Mouse (Mus musculus) thymus, postnatal 10 days (tissue): ENCODE results near the gene Copz2.
"Not testable (repeated sequence)": the region's sequence is repeated elsewhere in the genome, so short reads cannot be mapped to it uniquely, and the experiment has no call there.

ENCODE experiments used
- DNase-seq, 2 experiments: peaks; one replicate each; pipeline ENCODE4 v3.0.0; 2021; ENCODE audit warnings: low spot score in 2 of 2

The Copz2 gene

DNA sequence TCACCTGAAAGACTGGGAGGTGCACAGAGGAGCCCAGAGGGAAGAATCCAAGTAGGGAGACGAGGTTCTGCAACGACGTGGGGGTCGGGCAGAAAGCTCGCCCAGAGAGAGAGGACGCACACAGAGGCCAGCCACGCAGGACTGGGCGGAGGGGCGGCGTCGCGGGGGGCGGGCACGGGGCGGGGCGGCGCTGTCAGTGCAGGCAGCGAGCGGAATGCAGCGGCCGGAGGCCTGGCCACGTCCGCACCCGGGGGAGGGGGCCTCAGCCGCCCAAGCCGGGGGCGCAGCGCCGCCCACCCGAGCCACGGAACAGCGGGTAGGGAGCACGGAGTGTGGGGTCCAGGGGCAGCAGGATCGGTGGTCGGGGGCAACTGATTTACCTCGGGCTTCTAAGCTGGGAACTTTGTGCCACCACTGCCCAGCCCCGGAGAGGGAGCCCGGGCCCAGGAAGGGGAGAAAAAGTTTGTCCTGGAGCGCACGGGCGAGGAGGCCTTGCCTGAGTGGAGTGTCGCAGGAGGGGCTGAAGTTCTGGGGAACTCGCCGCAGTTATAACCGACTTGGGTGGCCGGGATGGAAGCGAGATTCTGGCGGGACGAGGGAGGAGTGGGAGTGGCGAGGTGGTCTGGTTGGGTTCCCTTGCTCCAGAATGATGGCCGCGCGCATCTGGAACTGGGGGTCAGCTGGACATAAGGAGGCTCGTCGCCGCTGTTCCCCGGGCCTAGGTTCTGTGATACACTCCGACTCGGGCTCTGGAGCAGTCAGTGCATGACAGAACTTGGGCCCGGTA lies at the start of gene Copz2:
Gene Copz2 (plus strand): TSS at position 190 of the 787 bp plus-strand sequence.
- no peak for DNase-seq

- DNase-seq: no peak
These were observed 44.1 kb upstream of the Copz2 start for GRCm38 (mm10) chr11:96805606-96806005.

- DNase-seq: no peak
These were observed 41.6 kb upstream of the Copz2 start for GRCm38 (mm10) chr11:96808066-96808465.

DNA sequence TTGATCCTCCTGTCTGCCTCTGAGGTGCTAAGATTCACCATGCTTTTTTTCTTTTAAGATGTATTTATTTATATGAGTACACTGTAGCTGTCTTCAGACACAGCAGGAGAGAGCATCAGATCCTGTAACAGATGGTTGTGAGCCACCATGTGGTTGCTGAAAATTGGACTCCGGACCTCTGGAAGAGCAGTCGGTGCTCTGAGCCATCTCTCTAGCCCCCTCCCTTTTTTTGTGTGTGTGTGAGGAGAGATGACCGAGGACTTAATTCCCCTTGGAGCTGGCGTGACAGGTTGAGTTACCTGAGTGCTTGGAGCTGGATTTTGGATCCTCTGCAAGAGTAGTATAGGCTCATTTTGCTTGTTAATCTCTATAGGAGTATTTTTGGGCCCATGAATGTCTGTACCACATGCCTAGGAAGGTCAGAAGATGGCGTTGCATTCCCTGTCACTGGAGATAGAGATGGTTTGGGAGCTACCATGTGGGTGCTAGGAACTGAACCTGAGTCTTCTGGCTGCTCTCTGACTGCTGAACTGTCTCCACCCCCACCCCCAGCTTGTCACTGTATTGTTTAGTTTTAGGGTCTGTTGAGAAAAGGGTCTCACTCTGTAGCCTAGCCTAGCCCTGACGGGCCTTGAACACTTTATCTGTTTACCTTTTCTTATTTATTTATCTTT lies 40.0 kb upstream of the Copz2 start:
- DNase-seq: no peak

DNA sequence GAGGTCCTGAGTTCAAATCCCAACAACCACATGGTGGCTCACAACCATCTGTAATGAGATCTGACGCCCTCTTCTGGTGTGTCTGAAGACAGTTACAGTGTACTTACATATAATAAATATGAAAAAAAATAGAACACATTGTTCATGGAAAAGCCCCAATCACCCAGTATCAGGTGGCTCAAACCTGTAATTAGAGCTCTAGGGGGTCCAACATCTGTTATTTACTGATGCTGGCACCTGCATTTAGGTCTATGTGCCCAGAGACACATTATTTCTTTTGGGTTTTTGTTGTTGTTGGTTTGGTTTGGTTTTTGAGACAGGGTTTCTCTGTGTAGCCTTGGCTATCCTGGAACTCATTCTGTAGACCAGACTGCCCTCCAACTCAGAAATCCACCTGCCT lies 38.5 kb upstream of the Copz2 start:
- DNase-seq: not testable (repeated sequence)

DNA sequence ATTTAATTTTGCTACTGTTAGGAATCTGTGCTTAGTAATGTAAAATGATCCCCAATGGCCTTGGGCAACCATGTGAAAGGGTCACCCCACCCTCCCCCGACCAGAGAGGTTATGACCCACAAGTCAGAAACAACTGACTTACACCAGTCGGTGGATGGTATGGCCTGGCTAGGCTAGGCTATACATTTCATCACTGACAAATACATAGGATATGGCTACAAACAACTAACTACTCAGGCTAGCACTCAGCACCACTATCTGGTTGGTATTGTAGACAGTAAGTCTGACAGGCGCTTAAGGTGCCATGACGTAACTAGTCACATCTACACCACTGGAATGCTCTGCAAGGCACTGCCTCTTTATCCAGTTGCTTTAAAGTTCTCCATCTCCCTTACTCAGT lies 36.2 kb upstream of the Copz2 start:
- DNase-seq: no peak

GRCm38 (mm10) chr11:96813920-96814319 lies 35.8 kb upstream of the Copz2 start:
- DNase-seq: no peak

DNA sequence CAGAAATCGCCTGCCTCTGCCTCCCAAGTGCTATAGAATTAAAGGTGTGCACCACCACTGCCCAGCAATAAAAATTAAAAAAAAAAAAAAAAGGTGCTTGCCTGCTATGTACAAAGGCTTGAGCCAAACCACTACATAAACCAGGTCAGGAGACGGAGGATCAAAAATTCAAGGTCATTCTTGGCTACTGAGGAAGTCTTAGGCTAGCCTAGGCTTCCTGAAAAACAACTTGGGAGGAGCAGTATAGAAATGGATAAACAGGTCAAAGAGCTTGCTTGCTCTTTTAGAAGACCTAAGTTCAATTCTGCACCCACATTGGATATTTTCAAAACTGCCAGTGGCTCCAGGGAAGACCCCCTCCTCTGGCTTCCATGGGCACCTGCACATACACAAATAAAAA lies 35.2 kb upstream of the Copz2 start:
- DNase-seq: no peak

DNA sequence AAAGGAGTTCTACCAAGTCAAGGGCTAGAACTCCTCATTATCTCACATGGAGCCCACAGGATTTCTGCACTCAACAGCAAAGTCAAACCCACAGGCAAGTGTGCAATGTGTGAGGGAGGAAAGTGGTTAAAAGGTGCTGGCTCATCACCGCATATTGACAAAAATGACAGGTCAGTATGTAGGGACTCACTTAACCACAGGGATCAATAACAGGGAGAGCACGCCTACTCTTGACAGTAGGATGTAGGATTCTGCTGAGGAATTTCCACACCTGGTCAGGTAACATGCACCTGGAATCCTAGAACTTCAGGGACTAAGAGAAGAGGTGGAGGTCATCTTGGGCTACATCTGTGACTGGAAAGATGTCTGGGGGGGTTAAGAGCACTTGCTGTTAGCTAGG lies 33.8 kb upstream of the Copz2 start:
- DNase-seq: no peak

GRCm38 (mm10) chr11:96816494-96816893 lies 33.2 kb upstream of the Copz2 start:
- DNase-seq: no peak

DNA sequence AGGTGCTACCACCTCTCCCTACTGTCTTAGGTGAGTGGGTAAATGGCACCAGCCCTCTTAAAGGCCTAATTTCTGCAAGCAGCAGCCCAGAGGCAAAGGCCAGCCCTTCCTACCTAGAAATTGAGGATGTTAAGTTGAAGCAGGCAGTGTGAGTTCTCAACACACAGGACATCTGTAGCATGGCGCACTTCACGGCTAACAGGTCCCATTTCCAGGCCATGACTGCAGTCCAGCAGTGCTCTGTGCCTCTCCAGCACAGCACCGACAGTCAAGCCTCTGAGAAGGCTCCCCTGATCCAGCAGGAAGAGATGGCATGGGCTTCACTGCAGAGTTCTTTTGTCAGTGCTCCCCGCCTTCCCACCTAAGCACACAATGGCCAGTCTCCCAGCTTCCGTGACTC lies 32.7 kb upstream of the Copz2 start:
- no peak for DNase-seq

DNA sequence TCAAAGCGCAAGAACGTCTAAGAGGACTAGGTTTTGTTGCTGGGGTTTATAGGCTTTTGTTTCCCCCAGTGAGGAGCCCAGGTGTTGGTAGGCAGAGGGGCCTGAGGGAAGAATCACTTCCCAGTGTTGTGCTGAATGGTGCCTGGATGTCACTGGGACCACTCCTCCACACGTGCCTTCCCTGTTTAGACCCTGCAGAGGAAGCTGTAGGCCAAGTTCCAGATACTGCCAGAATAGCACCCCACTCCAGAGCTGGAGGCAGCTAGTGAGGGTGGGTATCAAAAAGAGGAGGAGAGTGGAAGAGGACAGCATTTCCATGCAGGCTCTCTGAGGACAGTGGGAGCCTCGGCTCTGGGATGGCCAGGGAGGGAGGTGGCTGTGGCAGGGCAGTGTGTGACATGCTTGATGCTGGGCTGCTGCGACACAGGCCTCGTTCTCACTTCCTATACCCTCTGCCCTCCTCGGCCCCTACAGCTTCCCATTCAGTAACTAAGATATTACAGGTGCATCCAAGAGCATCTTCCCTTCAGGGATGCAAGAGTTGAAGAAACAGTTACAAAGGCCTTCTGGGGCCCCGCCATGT lies 31.5 kb upstream of the Copz2 start:
- DNase-seq: no peak

DNA sequence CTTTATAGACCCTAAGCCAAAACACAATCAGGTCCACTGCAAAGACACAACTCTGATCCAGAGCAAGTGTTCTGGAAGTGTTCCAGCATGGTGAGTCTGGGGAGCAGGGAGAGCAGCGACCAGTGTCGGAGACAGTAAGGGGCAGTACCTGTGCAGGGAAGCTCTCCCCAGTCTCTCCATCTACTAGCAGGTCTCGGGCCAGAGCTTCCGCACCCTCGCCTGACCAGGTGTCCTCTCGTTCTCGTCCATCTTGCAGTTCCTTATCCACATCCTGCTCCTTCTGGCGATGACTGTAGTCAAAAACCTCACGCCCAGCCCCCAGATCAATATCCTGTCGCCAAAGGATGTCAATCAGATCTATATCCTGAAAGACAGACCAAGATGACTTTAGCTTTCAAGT lies 27.7 kb upstream of the Copz2 start:
- DNase-seq: no peak

DNA sequence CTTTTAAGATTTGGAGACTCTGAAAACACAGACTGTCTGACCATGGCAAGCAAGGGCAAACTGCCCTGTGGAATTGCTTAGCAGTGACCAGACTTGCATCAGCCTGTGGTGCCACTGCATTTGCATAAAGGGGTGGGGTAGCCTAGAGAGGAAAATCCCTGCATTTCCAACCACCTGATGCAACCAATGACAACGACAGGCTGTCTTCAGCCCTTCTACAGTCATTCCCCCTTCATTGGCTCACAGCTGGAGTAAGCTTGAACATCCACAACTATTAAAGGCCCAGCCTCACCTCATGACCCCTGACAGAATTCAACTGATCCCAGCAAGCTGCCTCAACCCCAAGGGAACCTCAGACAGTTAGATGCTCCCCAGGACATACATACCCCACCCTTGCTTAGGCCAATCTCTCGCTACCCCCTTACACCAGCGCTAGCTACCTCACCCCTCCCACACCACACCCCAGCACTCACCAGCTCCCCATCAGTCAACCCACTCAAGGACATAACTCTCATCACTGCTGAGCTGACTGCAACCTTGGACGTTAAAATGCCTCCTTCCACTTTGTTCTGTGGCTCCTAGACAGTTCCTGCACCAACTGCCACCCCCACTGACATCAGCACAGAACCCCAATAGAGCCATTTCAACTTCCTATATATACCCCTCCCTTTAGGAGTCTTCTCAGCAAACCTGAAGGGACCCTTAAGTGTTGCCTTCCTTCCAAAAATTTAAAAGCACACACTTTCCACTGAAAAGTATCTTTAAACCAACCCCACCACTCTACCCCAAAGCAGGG lies 26.8 kb upstream of the Copz2 start:
- DNase-seq: no peak

DNA sequence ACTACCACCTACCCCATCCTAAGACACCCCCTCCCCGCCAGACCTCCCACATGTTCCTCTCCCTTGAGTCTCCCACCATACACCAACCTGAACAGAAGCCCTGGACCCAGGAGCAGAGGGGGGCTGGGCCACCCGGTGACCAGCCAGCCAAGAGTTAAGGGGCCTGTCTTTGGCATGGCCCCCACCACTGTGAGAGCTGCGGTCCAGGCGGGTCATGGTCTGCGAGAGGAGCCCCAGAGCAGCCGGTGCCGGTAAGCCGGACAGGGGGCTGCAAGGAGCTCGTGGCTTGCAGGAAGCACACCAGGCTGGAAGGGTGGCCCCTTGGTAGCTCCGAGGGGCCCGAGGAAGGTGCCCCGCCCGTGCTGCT lies 26.2 kb upstream of the Copz2 start:
- DNase-seq: no peak

- DNase-seq: peak; percentile 87 to 88
These were observed 25.5 kb upstream of the Copz2 start for GRCm38 (mm10) chr11:96823880-96824782.

GRCm38 (mm10) chr11:96824783-96825495 lies 24.7 kb upstream of the Copz2 start:
- DNase-seq: no peak

- DNase-seq: no peak
These were observed 23.2 kb upstream of the Copz2 start for GRCm38 (mm10) chr11:96826481-96826880.

DNA sequence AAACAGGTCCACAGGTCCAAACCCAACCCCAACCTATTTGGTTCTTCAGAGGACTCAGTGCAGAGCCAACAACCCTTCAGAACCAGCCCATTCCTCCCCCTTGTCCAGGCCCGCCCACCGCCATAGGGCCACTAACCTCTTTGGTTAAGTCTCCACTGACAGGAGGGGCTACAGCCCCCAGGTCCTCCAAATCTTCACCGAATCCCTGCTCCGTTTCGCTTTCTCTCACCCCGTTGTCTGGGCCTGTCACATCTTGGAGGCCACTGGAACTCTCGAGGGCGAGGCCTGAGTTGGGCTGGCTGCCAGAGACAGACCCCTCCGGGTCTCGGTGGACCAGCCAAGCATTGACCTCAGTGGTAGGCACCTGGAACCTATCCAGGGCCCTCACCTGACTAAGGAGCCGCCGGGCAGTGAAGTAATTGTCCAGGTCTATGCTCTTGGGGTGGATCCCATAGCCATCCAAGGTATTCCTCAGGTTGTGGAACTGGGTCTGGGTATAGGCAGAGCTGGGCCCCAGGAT lies 22.5 kb upstream of the Copz2 start:
- DNase-seq: no peak

DNA sequence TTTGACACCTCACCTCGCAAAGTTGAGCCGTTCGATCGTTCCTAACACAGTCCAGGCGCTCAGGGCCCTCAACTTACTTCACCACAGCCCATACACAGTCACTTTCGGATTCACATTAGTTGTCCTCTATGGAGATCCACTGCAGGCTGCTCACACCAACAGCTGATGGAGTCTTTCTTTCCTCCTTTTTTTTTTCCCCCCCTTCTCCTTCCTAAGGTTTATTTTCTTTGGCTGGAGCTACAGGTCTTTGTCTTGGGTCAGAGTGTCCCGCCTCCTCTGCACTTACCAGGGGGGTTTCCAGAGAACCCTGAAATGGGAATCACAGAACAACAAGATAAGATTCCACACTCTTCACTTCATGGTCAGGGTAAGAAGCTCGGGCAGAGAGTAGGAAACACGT lies 21.8 kb upstream of the Copz2 start:
- DNase-seq: no peak
